Mouse (Mus musculus) c-Kit-negative CD71-positive TER-119-positive erythroid progenitor cells, embryonic 14.5 days (primary cell): ENCODE measurements around the gene Anks1b.

ENCODE experiments used
- DNase-seq: peaks from one replicate; pipeline ENCODE4 v3.0.0-alpha.2; 2013; ENCODE audit warnings: low read depth, low spot score

The Anks1b gene

DNA sequence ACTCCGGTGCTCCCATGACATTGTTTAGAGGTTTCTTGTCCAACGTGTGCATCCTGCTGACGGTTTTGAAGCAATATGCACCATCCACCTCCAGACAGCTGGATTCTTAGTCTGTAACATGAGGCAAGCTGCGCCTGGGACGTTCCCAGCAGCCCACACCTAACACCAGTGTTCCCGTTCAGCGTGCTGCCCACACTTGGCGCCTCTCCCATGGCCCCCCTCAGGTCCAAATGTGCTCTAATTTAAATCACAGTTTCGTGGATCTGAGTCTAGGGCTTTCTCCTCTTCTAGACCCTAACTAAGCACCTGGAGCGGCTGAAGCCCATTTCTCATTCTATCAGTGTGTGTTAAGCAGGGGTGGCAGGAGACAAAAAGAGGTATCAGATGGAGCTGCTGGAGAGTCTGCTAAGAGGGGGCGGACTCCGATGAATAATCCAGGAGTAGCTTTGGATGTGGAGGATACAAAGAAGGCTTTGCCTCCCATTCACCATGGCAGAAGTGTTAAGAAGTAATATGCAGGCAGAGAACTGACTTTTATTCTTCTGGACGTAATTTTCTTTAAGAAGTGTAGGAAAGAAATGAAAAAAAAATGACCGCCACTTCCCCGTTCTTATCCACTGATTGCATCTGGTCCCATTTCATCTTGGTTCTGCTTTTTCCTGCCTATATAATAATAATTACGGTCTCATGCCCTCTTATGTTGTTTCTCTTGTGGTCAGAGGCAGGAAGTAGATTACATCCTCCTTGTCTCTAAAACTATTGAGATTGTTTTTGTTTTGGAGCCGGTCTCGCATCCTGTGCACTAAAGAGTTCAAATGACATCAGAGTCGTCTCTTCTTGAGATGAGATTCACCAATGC lies 986.6 kb downstream of the Anks1b start:
- no peak for DNase-seq

DNA sequence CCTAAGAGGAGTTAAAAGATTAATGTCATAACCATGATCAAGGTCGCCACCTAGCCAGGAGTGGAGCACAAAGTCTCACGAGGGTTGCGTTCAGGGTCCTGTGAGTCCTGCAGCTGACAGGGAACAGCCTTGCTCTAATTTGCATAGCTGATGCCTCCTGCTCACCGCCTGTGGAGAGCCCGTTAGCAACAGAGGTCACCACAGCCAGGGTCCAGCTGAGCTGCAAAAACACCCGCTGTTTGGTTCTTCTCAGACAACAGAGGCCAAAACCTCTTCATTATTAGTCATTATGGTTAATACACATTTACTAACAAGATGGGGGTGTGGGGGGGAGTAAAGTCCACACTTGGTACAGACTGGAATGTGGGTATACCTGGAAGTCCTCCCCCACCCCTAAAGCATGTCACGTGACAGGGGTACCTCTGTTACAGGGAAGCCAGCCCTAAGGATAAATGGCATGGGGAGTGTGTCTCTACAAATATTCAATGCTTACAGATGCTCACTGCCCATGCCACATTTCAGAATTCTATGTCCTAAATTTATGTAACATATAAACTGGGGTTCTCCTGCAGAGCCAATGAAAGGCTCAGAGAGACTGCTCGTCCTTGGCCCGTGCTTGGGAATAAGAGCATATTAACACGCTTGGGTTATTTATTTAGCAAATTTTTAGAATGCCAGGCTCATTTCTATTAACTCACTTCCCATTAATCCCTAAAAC lies 990.7 kb downstream of the Anks1b start:
- no peak for DNase-seq

DNA sequence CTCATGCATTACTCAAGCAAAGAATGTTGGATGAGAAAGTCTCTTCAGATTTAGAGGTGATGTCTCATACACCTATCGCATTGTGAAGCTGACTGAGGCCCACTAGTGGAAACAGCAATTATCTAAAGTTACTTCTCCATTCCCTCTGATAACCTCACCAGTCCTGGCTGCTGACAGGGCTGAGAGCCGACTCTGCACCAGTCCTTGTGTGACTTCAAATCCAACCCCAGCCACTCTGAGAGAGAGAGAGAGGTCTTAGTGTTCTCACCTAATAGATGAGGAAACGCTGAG lies 991.2 kb downstream of the Anks1b start:
- no peak for DNase-seq

DNA sequence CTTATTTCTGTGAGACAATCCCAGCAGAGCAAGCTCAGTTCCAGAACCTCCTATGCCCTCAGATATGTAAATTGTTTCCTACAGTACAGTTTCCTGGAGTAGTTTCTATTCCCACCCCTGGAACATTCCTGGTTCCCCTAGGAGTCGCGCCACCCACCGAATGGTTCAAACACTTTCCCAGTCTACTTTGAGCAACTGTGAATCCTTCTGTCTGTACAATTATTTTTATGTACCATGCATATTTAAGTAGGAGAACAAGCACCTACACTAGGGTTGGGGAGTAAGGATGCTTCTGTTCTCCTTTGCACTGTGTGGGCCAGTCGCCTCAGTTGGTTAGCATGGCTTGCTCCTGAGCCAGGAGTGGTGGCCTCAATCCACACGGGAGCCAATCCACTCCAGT lies 999.9 kb downstream of the Anks1b start:
- DNase-seq, result no peak

DNA sequence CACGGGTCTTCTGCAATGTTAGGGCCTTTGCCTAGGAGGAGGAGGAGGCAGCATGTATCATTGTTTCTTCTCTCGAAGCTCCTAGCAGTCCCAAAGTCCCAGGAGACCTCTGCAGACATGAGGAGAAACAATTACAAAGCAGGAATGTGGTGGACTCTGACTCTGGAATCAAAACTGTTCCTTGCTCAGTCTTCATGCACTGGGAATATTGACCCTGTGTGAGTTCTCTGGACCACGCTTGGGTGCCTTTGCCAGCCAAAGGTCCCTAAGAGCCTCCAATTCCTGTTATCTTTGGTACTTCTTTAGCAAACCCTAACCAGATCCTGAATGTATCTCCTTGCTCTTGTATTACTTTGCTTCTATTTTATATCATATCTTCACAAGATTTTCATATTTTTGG lies 1000.9 kb downstream of the Anks1b start:
- DNase-seq, result no peak

DNA sequence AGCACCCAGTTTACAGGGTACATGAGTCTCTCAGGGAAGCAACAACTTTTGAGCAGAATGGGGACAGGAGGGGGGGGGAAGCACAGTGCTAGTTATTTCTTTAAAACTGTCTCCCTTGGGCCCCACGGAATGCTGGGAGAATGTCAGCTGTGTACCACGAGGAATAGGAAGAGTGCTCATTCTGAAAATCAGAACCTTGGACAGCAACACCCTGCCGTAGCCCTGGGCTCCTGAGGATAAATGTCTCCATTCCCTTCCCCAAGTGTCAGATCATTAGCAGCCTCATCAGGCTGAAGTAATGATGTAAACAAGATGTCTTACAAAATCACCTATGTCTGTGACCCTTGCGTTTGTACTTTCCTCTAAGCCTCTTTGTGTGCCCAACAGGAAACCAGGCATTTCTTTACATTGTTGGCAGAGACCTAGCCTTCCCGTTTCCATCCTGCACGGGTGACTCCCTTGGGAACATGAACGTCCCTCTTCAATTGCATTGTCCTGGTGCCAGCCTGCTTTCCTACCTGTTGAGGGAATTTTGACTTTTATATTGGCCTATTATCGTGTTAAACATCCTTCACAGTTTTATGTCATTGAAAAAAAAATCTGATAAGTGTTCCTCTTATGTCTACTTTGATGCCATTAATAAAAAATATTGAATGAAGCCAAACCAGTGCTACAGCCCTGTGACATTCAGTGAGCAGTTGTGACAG lies 1007.7 kb downstream of the Anks1b start:
- DNase-seq, result no peak

DNA sequence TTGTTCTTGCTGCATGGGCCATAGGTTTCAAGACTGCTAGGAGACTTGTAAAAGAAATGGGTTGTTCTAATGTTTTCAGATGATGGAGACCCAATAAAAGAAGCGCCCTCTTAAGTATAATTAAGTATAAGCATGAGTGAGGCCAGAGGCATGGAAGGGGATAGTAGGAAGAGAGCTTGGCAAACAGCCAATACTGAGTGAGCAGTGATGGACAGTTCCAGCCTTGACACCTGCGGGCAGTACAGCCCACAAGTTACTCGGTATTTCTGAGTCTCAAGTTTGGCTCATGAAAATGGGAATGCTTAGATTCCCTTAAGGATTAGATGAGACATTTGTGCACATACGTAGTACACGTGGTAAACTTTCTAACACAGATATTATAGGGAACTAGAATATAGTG lies 1016.3 kb downstream of the Anks1b start:
- DNase-seq, result no peak

DNA sequence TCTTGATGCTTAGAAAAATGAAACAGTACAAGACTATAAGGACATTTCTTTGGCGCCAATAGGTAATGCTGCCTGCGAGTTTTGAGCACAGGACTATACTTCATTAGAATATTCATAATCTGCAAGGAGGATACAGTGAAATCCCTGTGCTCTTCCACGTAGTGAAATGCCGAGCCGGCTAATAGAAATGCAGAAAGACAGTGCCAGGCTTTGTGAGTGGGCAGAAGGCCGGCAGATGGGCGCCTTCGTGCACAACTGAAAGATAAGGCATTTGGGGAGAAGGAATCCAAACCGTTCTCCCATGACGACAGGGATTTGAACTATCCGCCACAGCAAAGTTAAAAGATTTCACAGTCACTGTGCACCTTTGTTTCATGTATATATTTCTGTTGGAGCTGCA lies 1019.4 kb downstream of the Anks1b start:
- DNase-seq, result no peak

DNA sequence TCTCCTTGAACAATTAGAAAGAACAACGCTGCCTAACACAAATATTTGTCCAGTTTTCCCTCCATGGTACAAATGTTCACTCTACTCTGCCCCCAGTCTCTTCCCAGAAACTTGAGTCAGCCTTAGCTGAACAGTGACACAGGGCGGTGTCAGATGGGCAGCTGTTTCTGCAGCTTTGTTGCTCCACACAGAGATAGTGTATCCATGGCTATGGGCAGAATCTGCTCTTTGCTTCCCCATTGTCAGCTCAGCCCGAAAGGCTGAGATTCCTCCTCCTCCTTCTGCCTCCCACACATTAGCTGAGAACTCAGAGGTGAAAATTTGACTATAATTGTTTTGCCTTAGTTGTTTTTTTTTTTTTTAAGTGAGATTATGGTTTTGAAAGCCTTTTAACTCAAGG lies 1024.6 kb downstream of the Anks1b start:
- no peak for DNase-seq

DNA sequence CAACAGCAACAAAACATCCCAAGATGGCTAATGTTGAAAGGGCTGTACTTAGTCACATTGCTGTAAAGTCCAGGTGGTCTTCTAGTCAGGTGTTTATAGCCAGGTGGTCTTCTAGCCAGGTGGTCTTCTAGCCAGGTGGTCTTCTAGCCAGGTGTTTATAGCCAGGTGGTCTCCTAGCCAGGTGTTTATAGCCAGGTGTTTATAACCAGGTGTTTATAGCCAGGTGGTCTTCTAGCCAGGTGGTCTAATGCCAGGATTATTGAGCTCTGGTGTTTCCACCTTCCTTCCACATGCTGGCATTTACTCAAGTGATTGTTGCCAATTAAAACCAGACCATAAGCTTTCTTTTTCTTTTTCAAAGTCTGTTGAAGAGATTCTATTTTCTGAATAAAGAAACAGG lies 1030.9 kb downstream of the Anks1b start:
- DNase-seq, result no peak

DNA sequence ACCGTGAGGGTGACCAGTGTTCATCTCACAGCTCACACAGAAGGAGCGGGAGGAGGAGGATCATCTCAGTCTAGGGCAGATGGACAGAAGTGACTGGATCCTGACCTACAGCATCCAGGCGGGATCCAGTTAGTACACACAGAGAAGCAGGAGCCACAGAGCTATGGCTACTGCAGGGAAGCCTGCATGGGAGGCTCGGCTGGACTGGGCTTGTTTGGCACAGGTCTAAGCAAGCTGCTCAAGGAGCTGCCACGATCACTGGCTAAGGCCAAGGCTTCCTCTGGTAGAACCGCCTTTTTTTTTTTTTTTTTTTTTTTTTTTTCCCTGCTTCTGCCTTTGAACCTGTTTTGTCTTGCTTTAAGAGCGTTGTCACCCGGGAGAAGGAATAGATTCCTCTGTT lies 1034.1 kb downstream of the Anks1b start:
- DNase-seq, result no peak

DNA sequence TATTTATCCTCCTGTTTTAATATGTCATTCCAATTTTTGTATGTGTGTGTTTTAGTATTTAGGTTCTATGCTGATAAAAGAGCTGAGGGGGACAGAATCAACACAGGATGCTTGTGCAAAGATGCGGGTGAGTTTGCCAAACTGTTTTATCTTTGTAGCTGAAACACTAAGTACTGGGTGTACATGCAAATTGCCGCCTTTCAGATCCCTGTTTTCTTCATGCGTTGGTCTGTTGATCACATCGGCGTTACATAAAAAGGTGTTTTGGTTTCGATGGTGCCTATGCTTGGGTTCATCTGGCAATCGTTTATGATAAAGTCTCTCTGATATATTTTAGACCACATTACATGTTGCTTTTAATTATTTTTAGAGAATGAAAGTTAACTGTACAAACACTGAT lies 1050.2 kb downstream of the Anks1b start:
- no peak for DNase-seq

DNA sequence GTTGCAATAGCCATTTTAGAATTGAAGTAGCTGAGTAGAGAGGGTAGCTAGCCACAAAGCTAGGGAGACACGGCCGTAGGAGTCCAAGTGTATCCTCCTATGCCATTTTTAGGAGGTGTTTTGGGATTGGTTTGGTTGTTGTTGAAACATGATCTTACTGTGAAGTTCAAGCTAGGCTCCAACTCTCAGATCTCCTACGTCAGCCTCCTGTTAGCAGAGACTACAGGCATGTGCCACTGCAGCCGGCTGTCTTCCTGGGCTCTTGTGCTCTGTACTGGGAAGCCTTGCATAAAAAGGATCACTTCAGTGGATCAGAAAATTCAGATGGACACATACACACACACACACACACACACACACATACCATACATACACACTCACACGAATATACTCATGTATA lies 1059.8 kb downstream of the Anks1b start:
- no peak for DNase-seq

DNA sequence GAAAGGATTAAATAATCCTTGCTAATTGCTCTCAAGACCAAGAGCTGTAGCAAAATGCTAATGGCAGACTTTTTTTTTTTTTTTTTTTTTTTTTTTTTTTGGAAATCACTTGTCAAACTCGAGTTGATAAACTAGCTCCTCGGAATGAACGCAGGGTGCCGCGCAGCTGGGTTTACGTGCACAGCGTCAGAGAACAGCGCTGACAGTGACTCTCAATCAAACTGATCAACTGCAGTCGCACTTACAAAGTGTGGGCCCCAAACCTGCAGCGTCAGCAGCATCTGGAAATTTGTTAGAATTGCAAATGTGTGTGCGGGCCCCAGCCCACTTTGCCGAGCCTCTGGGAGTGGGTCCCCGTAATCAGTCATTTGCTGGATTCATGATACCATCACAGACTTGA lies 1061.4 kb downstream of the Anks1b start:
- DNase-seq, result no peak

DNA sequence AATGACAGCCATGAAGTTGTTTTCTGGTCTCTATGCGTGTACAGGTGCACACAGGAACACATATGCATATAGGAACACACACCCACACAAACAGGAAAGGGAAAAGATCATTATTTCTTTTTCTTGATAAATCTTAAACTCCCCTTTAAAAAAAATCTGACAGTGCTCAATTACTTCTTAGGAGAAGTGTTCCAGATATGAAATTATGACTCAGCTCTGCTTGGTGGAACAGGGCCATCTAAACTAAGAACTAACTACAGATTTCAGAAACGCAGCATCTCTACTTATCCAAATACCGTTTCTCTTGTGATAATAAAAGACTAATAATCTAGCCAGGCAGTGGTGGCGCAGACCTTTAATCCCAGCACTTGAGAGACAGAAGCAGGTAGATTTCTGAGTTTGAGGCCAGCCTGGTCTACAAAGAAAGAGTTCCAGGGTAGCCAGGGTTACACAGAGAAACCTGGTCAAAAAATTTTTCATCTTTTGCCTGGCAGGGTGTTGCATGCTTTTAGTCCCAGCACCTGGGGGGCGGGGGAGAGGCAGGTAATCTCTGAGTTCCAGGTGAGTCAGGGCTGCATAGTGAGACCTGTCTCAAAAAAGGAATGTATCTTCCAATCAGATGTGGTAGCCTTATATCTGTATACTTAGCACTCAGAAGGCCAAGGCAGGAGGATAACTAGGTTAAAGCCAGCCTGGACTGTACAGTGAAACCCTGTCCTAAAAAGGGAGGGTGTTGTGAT lies 1064.6 kb downstream of the Anks1b start:
- no peak for DNase-seq

DNA sequence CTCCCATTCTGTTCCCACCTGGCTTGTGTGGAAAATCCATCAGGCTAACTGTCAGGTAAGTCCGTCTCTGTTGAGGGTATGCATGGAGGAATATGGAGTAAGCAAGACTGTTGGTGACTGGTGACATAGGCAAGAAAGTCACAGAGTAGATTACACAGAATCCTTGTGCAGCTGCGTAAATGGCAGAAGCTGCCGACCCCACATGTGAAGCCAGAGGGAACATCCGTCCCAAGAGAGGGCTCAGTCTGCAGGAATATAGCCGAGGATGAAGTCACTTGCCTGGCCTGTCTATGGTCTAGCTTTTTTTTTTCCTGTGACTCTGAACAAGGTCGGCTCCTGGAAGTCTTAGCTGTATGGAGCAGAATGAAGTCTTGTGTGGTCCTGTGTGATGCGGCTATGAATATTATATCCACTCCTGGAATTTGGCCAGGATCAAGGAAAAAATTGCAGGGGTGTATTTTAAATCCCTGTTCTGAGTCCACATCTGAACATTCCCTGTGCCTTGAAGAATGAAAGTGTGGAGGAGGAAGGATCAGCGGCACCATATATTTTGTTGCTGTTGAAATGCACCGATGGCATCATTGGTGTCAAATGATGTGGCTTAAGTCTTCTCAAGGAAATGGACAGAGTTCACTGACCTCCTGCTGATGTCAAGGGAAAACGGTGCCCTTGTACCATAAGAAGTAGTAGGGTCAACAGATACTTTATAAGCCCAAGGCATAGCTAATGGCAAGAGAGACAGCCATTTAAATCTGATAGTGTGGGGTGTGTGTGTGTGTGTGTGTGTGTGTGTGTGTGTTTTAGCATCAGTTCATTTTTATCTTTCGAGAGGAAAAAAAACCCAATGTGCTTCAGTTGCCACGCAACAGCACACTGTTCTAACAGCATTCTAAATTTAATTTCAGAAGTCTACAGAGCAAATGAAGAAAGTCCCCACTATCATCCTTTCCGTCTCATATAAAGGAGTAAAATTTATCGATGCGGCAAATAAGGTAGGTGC lies 1067.5 kb downstream of the Anks1b start:
- no peak for DNase-seq

DNA sequence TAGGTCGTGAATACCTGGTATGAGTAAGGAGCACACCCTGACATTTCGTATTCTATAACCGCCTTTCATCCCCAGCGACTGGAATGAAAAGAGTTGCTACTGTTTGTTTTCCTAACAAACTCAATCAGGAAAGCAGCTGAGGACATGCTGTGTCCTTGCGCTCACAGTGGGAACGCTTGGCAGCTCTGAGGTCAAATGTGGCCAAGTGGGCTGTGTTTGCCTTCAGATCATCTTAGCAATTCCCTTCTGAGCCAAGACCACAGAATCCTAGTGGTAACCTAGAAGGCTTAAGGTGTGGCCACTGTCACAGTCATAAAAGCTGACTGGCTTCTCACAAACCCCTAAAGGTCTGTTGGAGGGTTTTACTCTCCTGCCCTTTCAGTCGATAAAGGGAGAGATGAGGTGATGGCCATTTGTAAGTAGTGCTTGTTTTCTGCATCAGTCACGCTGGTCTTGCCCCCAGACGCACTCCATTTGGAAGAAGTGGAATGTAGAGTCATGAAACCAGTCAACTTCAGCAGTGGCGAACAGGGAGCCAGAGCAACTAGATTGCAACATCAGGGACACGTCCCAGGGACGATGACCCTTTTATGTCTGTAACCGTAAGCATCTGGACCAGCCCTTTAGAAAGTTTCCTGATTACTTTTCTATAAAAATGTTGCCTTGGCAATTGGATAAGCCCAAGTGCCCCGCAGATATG lies 1068.8 kb downstream of the Anks1b start:
- no peak for DNase-seq

DNA sequence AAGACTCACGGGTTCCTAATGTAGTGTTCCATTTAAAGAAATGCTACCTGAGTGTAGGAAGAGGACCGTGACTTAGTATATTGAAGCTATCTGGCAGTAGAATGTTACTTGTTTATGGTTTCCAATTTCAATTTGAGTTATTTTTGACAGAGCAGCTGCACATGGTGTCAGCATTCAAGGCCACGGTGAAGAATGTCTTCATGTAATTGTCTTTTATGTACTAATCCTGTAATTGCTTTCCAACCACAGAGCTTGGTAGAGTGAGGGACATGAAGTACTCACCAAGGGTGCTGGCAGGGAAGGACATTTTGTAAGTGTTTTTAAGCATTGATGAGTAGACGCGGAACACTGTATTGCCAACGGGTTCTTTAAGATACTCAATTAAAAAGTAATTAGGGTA lies 1073.7 kb downstream of the Anks1b start:
- DNase-seq, result no peak

DNA sequence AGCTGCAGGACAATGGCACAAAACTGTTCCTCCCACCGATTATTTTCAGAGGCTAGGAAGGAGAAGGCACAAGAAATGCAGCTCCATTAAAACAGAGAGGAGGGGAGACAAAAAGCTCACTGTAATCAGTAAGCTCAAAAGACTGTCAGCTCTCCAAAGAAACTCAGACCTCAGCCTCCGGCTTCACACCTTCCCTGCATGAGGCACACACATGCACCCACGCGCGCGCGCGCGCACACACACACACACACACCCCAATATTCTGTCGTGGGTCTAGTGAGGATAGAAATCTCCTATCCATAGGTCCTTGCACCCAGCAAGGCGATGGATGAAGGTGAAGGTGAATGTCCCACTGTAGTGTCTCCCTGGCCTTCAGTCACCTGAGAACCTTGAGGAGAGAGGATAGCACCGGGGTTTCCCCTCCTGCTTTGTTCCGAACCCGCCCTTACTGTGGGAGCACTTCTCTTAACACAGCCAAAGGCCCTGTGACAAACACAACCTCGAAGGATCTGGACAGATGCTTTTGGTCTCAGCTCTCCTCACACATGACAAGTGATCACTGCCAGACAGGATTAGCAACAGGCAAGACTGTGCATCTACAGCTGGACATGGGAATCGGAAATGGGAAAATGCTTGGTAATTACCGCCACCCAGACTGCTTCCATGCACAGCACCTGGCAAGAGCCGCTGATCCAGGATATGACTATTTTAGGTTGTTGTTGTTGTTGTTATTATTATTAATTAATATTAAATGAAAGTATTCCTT lies 1074.5 kb downstream of the Anks1b start:
- DNase-seq, result no peak
